Mouse (Mus musculus): ENCODE data around the gene Zkscan16. TPM values are rescaled to one million over a fixed set of nuclear protein-coding genes. Genes with fewer than 3 reads are reported as not detected.

The Zkscan16 gene
- polyA plus RNA-seq, 1 experiment from 2014 or later: 1.2 TPM

DNA sequence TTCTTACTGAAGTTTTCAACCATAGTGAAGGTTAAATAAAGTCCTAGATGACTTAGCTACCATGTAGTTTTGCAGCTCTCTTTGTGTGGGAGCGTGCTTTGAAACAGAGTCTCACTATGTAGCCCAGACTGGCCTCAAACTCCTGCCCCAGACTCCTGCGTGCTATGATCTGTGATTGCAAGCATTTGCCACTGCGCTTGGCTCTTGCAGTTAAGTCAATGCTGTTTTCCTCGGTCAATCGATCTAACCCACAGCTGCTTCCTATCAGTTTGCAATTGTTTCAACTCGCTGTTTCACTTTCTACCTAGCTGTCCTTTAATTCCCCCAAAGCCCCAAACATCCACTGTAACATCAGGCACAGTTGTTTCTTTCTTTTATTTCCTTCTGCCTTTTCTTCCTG is 10.9 kb upstream of the Zkscan16 start:
- Histone ChIP-seq H3K27me3 (ENCODE audit: control insufficient read depth, insufficient read depth, low read length) (no peaks in the 10 kb centered on the region), H3K9ac (ENCODE audit: low read length) (no peak overlapping the region), H3K4me3 (ENCODE audit: low read depth, low read length) (no peak overlapping the region), H3K27ac (ENCODE audit: low read depth, low read length) (no peak overlapping the region), H3K4me1 (replicated peaks; ENCODE audit: control insufficient read depth, insufficient read depth, low read length) (no peaks in the 10 kb centered on the region), H3K9me3 (ENCODE audit: control insufficient read depth, low read length) (no peaks in the 10 kb centered on the region), H3K4me2 (ENCODE audit: low read depth, low read length, severe bottlenecking) (no peak overlapping the region), H3K36me3 (ENCODE audit: control insufficient read depth, insufficient read depth, low read length) (no peaks in the 10 kb centered on the region)
- DNase-seq (ENCODE audit: low spot score) (no peak), ATAC-seq (replicated peaks; ENCODE audit: low FRiP score) (no peak)
- 86% methylated on average over 6 of the region's 6 CpGs for WGBS

- Histone ChIP-seq H3K4me1 (replicated peaks; ENCODE audit: control insufficient read depth, insufficient read depth, low read length) (no peaks in the 10 kb centered on the region), H3K27me3 (ENCODE audit: control insufficient read depth, insufficient read depth, low read length) (no peaks in the 10 kb centered on the region), H3K27ac (ENCODE audit: low read depth, low read length) (no peak overlapping the region), H3K4me2 (ENCODE audit: low read depth, low read length, severe bottlenecking) (no peak overlapping the region), H3K9me3 (ENCODE audit: control insufficient read depth, low read length) (no peaks in the 10 kb centered on the region), H3K9ac (ENCODE audit: low read length) (no peak overlapping the region), H3K36me3 (ENCODE audit: control insufficient read depth, insufficient read depth, low read length) (no peaks in the 10 kb centered on the region), H3K4me3 (ENCODE audit: low read depth, low read length) (no peak overlapping the region)
- whole genome bisulfite sequencing: 83% methylated on average over 4 of the region's 4 CpGs
- no peak for DNase-seq (ENCODE audit: low spot score)
- no peak for ATAC-seq (replicated peaks; ENCODE audit: low FRiP score)
Measured at GRCm38 (mm10) chr4:58934308-58934707, 9.1 kb upstream of the Zkscan16 start.

DNA sequence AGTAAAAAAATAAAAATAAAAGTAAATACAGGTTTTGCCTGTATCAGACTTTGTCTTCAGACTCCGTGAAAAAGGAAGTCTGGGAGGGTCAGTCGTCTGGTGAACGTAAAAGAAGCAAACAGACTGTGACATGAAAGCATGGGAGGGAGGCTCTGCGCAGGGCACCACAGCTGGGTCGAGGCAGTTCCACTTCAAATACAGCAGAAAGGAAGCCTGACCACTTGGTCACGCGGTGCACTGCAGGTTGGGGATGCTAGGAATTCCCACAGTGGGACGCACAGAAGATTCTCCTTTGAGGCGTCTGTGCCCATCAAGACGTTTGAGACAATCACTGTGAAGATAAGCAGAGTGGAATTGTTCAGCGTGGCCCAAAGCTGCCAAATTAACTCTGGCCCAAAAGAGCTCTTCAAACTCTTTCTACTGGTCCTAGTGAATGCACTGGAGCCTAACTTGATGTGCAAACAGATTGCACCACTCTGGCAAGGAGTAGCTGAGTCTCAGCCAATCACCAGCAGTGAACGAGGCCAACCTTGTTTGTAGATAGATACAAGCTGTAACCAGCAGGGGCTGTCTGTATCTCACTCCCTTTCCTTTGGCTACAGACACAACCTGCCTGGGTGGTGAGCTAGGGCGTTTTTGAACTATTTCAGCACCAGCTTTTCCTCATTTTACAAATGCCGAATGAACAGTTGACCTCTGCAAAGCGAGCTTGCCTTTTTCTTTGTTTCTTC is 8.5 kb upstream of the Zkscan16 start:
- Histone ChIP-seq H3K4me2 (ENCODE audit: low read depth, low read length, severe bottlenecking) (no peak overlapping the region), H3K4me1 (replicated peaks; ENCODE audit: control insufficient read depth, insufficient read depth, low read length) (no peaks in the 10 kb centered on the region), H3K27me3 (ENCODE audit: control insufficient read depth, insufficient read depth, low read length) (no peaks in the 10 kb centered on the region), H3K9ac (ENCODE audit: low read length) (no peak overlapping the region), H3K9me3 (ENCODE audit: control insufficient read depth, low read length) (no peaks in the 10 kb centered on the region), H3K36me3 (ENCODE audit: control insufficient read depth, insufficient read depth, low read length) (no peaks in the 10 kb centered on the region), H3K27ac (ENCODE audit: low read depth, low read length) (no peak overlapping the region), H3K4me3 (ENCODE audit: low read depth, low read length) (no peak overlapping the region)
- 53% methylated on average over 15 of the region's 15 CpGs for WGBS
- DNase-seq (ENCODE audit: low spot score) (no peak), ATAC-seq (replicated peaks; ENCODE audit: low FRiP score) (no peak)

GRCm38 (mm10) chr4:58935846-58936245 is 7.6 kb upstream of the Zkscan16 start:
- Histone ChIP-seq H3K9me3 (ENCODE audit: control insufficient read depth, low read length) (no peaks in the 10 kb centered on the region), H3K4me1 (replicated peaks; ENCODE audit: control insufficient read depth, insufficient read depth, low read length) (no peaks in the 10 kb centered on the region), H3K36me3 (ENCODE audit: control insufficient read depth, insufficient read depth, low read length) (no peaks in the 10 kb centered on the region), H3K27ac (ENCODE audit: low read depth, low read length) (no peak overlapping the region), H3K9ac (ENCODE audit: low read length) (no peak overlapping the region), H3K4me2 (ENCODE audit: low read depth, low read length, severe bottlenecking) (no peak overlapping the region), H3K27me3 (ENCODE audit: control insufficient read depth, insufficient read depth, low read length) (no peaks in the 10 kb centered on the region), H3K4me3 (ENCODE audit: low read depth, low read length) (no peak overlapping the region)
- 66% methylated on average over 3 of the region's 3 CpGs for WGBS
- DNase-seq (ENCODE audit: low spot score) (no peak), ATAC-seq (replicated peaks; ENCODE audit: low FRiP score) (no peak)

DNA sequence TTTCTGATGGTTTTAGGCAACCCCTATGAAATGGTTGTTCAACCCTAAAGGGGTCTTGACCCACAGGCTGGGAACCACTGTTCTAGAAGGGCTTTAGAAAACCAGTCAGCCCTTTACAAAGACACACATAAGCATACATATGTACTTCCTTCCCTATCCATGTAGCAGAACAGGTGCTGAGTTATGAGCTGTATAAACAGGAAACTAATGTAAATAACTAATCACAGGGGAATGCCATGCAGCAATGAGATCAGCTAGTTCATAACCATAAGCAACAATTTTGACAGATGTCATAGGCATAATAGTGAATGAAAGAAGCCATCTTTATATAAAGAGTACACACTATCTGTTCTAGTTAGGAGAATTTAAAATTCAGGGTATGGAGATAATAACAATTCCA is 1.8 kb upstream of the Zkscan16 start:
- H3K4me2 ChIP-seq (ENCODE audit: low read depth, low read length, severe bottlenecking): no peak overlapping the region
- peaks cover 2% of the 10 kb centered on the region; the same call in 1 of the 2 replicates for H3K4me1 ChIP-seq (replicated peaks; ENCODE audit: control insufficient read depth, insufficient read depth, low read length)
- no peaks in the 10 kb centered on the region for H3K9me3 ChIP-seq (ENCODE audit: control insufficient read depth, low read length)
- no peak overlapping the region for H3K27ac ChIP-seq (ENCODE audit: low read depth, low read length)
- H3K9ac ChIP-seq (ENCODE audit: low read length): no peak overlapping the region
- H3K27me3 ChIP-seq (ENCODE audit: control insufficient read depth, insufficient read depth, low read length): no peaks in the 10 kb centered on the region
- DNase-seq (ENCODE audit: low spot score) (no peak), ATAC-seq (replicated peaks; ENCODE audit: low FRiP score) (no peak)
- no peaks in the 10 kb centered on the region for H3K36me3 ChIP-seq (ENCODE audit: control insufficient read depth, insufficient read depth, low read length)
- no peak overlapping the region for H3K4me3 ChIP-seq (ENCODE audit: low read depth, low read length)

- WGBS: 79% methylated on average over 4 of the region's 4 CpGs
- Histone ChIP-seq H3K9ac (ENCODE audit: low read length) (peak overlapping the region; percentile 76), H3K4me1 (replicated peaks; ENCODE audit: control insufficient read depth, insufficient read depth, low read length) (peaks cover 2% of the 10 kb centered on the region; the same call in 1 of the 2 replicates), H3K9me3 (ENCODE audit: control insufficient read depth, low read length) (no peaks in the 10 kb centered on the region), H3K27me3 (ENCODE audit: control insufficient read depth, insufficient read depth, low read length) (no peaks in the 10 kb centered on the region), H3K4me2 (ENCODE audit: low read depth, low read length, severe bottlenecking) (peak overlapping the region; percentile 92; the same call in 1 of the 2 replicates), H3K36me3 (ENCODE audit: control insufficient read depth, insufficient read depth, low read length) (no peaks in the 10 kb centered on the region), H3K4me3 (ENCODE audit: low read depth, low read length) (peak overlapping the region; percentile 66; the same call in 1 of the 2 replicates), H3K27ac (ENCODE audit: low read depth, low read length) (no peak overlapping the region)
- DNase-seq (ENCODE audit: low spot score) (no peak), ATAC-seq (replicated peaks; ENCODE audit: low FRiP score) (peak; percentile 44)
Measured at GRCm38 (mm10) chr4:58942942-58943341, 486 bp upstream of the Zkscan16 start.

- no peak for ATAC-seq (replicated peaks; ENCODE audit: low FRiP score)
- no peaks in the 10 kb centered on the region for H3K27me3 ChIP-seq (ENCODE audit: control insufficient read depth, insufficient read depth, low read length)
- no peak for DNase-seq (ENCODE audit: low spot score)
- 25% methylated on average over 6 of the region's 6 CpGs for WGBS
- H3K4me2 ChIP-seq (ENCODE audit: low read depth, low read length, severe bottlenecking): peak overlapping the region; percentile 92
- no peaks in the 10 kb centered on the region for H3K36me3 ChIP-seq (ENCODE audit: control insufficient read depth, insufficient read depth, low read length)
- H3K4me1 ChIP-seq (replicated peaks; ENCODE audit: control insufficient read depth, insufficient read depth, low read length): peaks cover 2% of the 10 kb centered on the region; the same call in 1 of the 2 replicates
- H3K9ac ChIP-seq (ENCODE audit: low read length): peak overlapping the region; percentile 76; the same call in 1 of the 2 replicates
- H3K4me3 ChIP-seq (ENCODE audit: low read depth, low read length): peak overlapping the region; percentile 66
- H3K9me3 ChIP-seq (ENCODE audit: control insufficient read depth, low read length): no peaks in the 10 kb centered on the region
- H3K27ac ChIP-seq (ENCODE audit: low read depth, low read length): no peak overlapping the region
Measured at GRCm38 (mm10) chr4:58944206-58944553, 752 bp downstream of the Zkscan16 start.

- Histone ChIP-seq H3K4me1 (replicated peaks; ENCODE audit: control insufficient read depth, insufficient read depth, low read length) (peaks cover 2% of the 10 kb centered on the region; the same call in 1 of the 2 replicates), H3K4me2 (ENCODE audit: low read depth, low read length, severe bottlenecking) (no peak overlapping the region), H3K9ac (ENCODE audit: low read length) (no peak overlapping the region), H3K9me3 (ENCODE audit: control insufficient read depth, low read length) (no peaks in the 10 kb centered on the region), H3K4me3 (ENCODE audit: low read depth, low read length) (no peak overlapping the region), H3K36me3 (ENCODE audit: control insufficient read depth, insufficient read depth, low read length) (no peaks in the 10 kb centered on the region), H3K27ac (ENCODE audit: low read depth, low read length) (no peak overlapping the region), H3K27me3 (ENCODE audit: control insufficient read depth, insufficient read depth, low read length) (no peaks in the 10 kb centered on the region)
- ATAC-seq (replicated peaks; ENCODE audit: low FRiP score) (no peak), DNase-seq (ENCODE audit: low spot score) (no peak)
- 77% methylated on average over 5 of the region's 5 CpGs for WGBS
Measured at GRCm38 (mm10) chr4:58944695-58945094, 1.3 kb downstream of the Zkscan16 start.

DNA sequence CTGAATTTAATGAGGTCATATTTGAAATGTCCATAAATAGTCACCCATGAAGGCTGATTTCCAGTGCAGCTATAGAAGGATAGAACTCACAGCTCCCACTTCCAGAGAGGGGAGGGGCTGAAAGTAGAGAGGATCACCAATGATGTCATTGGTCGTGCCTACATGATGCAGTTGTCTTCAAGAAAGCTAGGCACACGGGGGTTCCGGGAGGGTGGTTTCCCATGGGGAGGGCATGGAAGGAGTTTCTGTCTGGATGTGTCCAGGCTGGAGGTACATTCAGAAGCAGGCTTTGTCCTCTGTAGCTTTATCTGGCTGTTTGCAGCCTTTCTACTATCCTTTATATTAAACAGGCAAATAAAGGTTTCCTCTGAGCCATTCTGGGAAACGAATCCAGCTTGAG is 5.0 kb downstream of the Zkscan16 start:
- Histone ChIP-seq H3K4me2 (ENCODE audit: low read depth, low read length, severe bottlenecking) (no peak overlapping the region), H3K36me3 (ENCODE audit: control insufficient read depth, insufficient read depth, low read length) (no peaks in the 10 kb centered on the region), H3K27ac (ENCODE audit: low read depth, low read length) (no peak overlapping the region), H3K9ac (ENCODE audit: low read length) (no peak overlapping the region), H3K4me1 (replicated peaks; ENCODE audit: control insufficient read depth, insufficient read depth, low read length) (peaks cover 2% of the 10 kb centered on the region; the same call in 1 of the 2 replicates), H3K27me3 (ENCODE audit: control insufficient read depth, insufficient read depth, low read length) (no peaks in the 10 kb centered on the region), H3K4me3 (ENCODE audit: low read depth, low read length) (no peak overlapping the region), H3K9me3 (ENCODE audit: control insufficient read depth, low read length) (no peaks in the 10 kb centered on the region)
- 87% methylated on average over 4 of the region's 4 CpGs for WGBS
- no peak for ATAC-seq (replicated peaks; ENCODE audit: low FRiP score)
- no peak for DNase-seq (ENCODE audit: low spot score)
